Mouse (Mus musculus): ENCODE measurements around the gene Tcea2.
A peak's percentile ranks its signal among the peaks of the same experiment; 100 is the strongest.

Gene Tcea2

GRCm38 (mm10) chr2:181675454-181675853 lies 4.7 kb upstream of the Tcea2 start:
- DNase-seq = peak; percentile 88 to 90

DNA sequence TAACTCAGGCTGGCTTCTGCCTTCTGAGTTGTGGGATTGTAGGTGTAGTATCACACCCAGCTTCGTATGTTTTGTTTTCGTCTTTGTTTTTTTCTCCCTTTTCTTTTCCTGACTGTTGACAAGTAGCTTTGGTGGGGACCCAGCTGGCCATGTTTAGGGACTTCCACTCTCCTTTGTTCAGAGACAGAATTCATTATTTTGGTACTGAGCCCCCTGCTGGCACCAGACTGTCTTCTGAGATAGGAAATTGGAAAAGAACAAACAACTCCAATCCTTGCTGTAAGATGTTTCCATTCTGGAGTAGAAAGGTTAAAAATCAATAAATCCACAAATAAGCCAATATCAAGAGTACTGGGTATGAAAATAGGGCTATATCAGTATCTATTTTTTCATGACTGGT lies 3.7 kb upstream of the Tcea2 start:
- DNase-seq = peak; percentile 17 to 54

DNA sequence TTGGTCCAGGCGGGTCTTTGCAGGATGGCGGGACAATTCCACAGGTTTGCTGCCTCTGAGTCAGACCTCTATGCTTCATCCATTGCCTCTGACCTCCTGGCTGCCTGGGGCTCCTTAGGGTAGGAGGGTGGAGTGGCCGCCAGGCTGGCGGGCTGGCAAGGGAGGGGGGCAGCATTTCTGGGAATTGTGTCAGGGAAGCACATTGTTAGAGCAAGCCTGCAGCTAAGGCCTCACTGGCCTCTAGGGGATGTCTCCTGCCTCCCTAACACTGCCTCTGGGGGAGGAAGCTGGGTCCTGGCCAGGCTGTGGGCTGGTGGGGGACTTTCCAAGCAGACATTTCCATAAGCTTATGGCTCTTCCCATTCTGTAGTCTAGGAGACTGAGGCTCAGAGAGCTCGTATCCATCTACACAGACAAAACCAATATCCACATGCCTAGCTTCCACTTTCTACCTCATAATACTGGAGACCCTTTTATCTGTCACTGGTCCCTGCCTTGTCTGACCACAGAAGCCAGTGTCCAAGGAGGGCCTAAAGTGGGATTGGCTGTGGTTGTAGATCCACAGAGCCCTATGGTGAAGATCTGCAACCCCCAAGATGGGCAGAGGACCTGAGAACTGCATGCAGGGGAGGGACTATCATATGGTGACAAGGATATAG lies 2.9 kb upstream of the Tcea2 start:
- DNase-seq = peak; percentile 71 to 76

DNA sequence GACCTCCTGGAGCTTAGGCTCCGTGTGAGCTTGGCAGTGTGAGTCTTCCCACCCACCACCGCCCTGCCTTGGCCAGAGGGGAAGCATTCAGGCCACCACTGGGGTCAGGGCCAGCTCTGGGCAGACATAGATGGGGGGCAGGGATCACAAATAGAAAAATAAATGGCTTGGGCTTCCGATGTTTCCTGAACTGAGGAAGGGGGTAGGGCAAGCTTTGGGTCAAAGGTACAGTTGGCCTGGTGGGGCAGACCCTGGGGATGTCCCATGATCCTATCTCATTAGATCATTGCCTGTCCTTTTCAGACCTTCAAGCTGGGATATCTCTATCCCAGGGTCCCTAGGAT lies 2.4 kb upstream of the Tcea2 start:
- peak; percentile 64 to 67 for DNase-seq

DNA sequence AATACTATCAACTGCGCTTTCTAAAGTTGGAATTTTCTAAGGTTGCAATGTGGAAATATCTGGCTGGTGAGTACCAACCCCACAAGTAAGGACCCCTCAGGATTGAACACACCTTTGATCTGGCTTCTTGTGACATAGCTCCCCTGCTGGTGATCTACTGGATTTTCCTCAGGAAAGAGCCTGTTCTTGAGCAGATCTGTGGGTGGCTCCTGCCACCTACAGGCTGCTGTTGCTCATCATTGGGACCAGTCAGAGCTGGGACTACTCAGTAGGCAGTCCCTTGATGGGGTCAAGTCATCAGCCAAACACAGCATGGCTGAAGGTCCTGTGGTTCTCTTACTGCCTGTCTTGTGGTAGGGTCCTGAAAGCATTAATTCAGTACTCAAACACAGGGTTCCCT lies 1.3 kb upstream of the Tcea2 start:
- peak; percentile 88 to 90 for DNase-seq

- no peak for DNase-seq
Measured at GRCm38 (mm10) chr2:181680716-181681117, 607 bp downstream of the Tcea2 start.

DNA sequence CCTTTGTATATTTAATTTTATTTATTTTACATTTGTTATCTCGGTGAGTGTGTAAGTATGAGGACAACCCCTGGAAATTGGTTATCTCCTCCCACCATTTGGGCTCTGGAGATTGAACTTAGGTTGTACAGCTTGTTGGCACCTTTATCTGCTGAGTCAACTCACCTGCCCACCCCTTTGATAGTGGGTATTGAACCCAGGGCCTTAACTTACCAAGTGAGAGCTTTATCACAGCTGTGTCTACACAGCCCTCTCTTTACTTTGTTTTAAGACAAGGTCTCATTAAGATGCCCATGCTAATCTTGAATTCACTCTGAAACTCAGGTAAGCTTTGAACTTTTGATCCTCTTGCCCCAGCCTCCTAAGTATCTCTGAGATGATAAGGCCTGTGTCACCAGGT lies 1.9 kb downstream of the Tcea2 start:
- DNase-seq = no peak

DNA sequence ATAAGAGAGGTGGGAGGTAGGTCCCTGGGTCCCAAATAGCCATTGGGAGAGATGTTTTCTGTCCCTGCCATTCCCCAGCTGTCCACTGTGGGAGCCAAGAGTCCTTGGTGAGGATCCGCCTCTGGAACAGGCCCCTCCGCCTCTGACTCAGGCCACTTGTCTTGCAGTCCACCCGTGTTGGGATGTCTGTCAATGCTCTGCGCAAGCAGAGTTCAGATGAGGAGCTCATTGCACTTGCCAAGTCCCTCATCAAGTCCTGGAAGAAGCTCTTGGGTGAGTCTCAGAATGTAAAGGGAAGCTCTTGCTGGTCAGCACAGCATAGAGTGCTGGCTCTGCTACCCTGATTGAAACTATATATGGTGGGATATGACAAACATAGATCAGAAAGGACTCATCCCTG lies 3.3 kb downstream of the Tcea2 start:
- DNase-seq = no peak

- DNase-seq = no peak
Measured at GRCm38 (mm10) chr2:181684713-181685112, 4.6 kb downstream of the Tcea2 start.

DNA sequence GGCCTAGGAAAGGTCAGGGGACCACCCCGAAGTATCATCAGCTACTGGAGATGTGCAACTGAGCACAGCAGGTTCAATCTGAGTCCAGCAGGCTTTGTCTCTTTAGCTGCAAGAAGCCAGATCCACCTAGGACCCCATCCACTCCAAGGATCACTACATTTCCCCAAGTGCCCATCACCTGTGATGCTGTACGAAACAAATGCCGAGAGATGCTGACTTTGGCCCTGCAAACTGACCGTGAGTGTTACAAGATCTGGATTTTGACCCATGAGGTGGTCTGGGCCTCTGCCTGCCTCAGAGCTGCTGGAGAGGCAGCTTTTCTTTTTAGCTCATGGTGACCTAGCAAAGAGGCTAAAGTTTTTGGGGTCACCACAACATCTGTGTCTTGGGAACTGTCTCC lies 5.6 kb downstream of the Tcea2 start:
- no peak for DNase-seq

GRCm38 (mm10) chr2:181687586-181687985 lies 7.5 kb downstream of the Tcea2 start:
- no peak for DNase-seq

GRCm38 (mm10) chr2:181689466-181690160 lies 9.5 kb downstream of the Tcea2 start:
- DNase-seq = no peak

GRCm38 (mm10) chr2:181691083-181691482 lies 11.0 kb downstream of the Tcea2 start:
- DNase-seq = no peak

- DNase-seq = no peak
Measured at GRCm38 (mm10) chr2:181691571-181691970, 11.5 kb downstream of the Tcea2 start.

DNA sequence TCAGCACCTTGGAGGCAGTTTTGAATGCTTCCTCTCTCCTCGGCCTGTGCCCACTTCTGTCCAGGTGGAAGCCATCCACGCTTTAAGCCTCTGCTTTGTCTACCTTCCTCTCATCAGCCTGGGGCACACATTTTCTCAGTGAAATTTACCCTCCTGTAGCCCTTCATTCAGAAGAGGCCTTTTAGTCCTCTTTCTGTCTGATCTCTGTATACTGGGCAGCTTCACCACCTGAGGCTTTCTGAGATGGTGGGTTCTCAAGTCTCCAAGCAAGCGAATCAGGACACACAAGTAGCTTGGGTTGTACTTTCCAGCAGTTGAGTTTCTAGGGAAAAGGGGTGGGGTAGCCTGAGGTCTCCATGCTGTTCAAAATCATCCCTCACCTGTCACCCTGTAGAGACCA lies 12.2 kb downstream of the Tcea2 start:
- no peak for DNase-seq

GRCm38 (mm10) chr2:181693339-181694280 lies 13.5 kb downstream of the Tcea2 start, which contains the start of gene Rgs19:
Gene Rgs19, minus strand, starts transcription at chr2:181693977.
- DNase-seq = peak; percentile 78 to 85

GRCm38 (mm10) chr2:181694581-181694980 lies 14.5 kb downstream of the Tcea2 start:
- no peak for DNase-seq

GRCm38 (mm10) chr2:181695776-181696175 lies 15.7 kb downstream of the Tcea2 start:
- no peak for DNase-seq

DNA sequence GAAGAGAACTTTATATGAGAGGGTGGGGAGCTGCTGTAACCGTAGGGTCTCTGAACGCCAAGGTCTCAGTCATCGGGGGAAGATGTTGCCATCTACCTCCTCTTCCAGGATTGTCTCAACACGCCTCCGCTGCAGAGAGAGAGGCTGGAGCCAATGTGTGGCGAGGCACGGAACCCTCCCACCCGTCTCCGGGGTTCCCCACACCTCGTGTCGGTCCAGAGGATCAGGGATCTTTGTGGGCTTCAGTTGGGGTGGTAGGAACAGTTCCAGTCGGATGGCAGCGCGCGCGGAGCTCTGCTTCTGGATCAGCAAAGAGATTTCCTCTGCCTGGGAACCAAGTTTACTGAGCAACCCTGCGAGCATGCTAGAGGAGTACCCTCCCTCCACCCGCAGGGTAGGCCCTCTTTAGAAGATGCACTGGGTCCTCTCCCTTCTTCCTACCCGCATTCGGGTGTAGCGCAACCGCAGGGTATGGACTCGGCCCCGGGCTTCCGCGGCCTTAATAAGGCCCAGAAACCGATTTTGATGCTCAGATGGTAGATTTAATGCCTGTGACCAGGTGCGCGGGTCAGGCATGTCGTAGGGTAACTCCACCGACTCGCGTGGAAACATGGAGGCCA lies 16.8 kb downstream of the Tcea2 start:
- no peak for DNase-seq

- DNase-seq = no peak
Measured at GRCm38 (mm10) chr2:181698241-181698640, 18.1 kb downstream of the Tcea2 start, which contains the start of gene Lkaaear1. Gene Lkaaear1, minus strand, starts transcription at chr2:181698442.

GRCm38 (mm10) chr2:181706668-181707067 lies 26.6 kb downstream of the Tcea2 start:
- peak; percentile 23 to 53 for DNase-seq

- no peak for DNase-seq
Measured at GRCm38 (mm10) chr2:181713749-181714148, 33.6 kb downstream of the Tcea2 start.

- DNase-seq = no peak
Measured at GRCm38 (mm10) chr2:181714903-181715326, 34.8 kb downstream of the Tcea2 start, which contains the start of gene Oprl1. Gene Oprl1, plus strand, starts transcription at chr2:181715016.

Measured in kidney, postnatal 36 days (tissue).